Mouse (Mus musculus) kidney, embryonic 16.5 days (tissue): ENCODE results near the gene Olfr95. TPM values are rescaled to one million over a fixed set of nuclear protein-coding genes. Genes with fewer than 3 reads are reported as not detected.

ENCODE experiments used
- ATAC-seq: fragments of 200-750 bp; cut with Nextera tagmentation; 2 replicates; pipeline ENCODE4 v1.8.0; 2017; ENCODE audit warnings: moderate TSS enrichment; ENCODE audit not compliant: low FRiP score, low TSS enrichment
- H3K27ac ChIP-seq: fragments of 300-500 bp; sonication (generic); 2 replicates; pipeline ENCODE4 v1.5.1; 2014; ENCODE audit warnings: low read length
- H3K27me3 ChIP-seq: fragments of 300-500 bp; sonication (generic); 2 replicates; pipeline ENCODE4 v1.6.1; 2014; ENCODE audit warnings: low read length, control low read depth, mixed read lengths; ENCODE audit not compliant: insufficient read depth
- H3K36me3 ChIP-seq: fragments of 300-500 bp; sonication (generic); 2 replicates; pipeline ENCODE4 v1.6.1; 2014; ENCODE audit warnings: low read length, control low read depth, mixed read lengths; ENCODE audit not compliant: insufficient read depth
- H3K4me1 ChIP-seq: fragments of 300-500 bp; sonication (generic); 2 replicates; pipeline ENCODE4 v1.6.1; 2014; ENCODE audit warnings: low read length, control low read depth, mixed read lengths; ENCODE audit not compliant: insufficient read depth
- H3K4me2 ChIP-seq: fragments of 300-500 bp; sonication (generic); replicated peaks from 2 replicates; pipeline ENCODE4 v1.6.1; 2014; ENCODE audit warnings: low read depth, low read length
- H3K4me3 ChIP-seq: fragments of 300-500 bp; sonication (generic); 2 replicates; pipeline ENCODE4 v1.5.1; 2014; ENCODE audit warnings: mild to moderate bottlenecking, low read length
- H3K9ac ChIP-seq: fragments of 300-500 bp; sonication (generic); replicated peaks from 2 replicates; pipeline ENCODE4 v1.6.1; 2014; ENCODE audit warnings: low read length
- H3K9me3 ChIP-seq: fragments of 300-500 bp; sonication (generic); 2 replicates; pipeline ENCODE4 v1.6.1; 2016; ENCODE audit warnings: low read length, control low read depth
- polyA plus RNA-seq: library from polyadenylated mRNA; unstranded; fragments of >200 nt; fragmentation: Nextera tagmentation; extraction: Ambion mirVana; gene quantifications from 2 replicates; pipeline ENCODE4 v1.2.1, GENCODE M21; 2015

The Olfr95 gene
- polyA plus RNA-seq, 1 experiment from 2014 or later: not detected

DNA sequence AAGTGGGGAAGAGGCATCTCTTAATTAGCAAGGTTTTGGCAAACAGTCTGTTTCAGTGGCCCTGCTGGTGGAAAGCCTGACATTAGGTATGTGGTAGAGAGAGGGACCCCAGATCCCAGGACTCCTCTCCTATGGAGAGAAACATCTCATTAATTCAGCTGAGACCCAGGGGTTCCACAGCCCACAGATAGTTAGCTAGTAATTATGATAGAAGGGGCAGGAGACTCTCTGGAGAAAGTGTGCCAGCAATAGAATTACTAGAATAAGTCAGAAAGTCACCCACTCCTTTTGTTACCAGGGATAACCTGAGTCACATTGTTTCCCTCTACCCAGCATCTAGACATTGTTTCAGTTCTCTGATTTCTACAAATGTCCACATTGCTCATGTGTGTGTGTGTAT, 51.5 kb downstream of the Olfr95 start, which contains the start of gene Olfr93:
TSS of gene Olfr93 (minus strand) at position 101 of the 400 bp plus-strand sequence.
- Histone ChIP-seq H3K36me3 (no peaks in the 10 kb centered on the region), H3K4me2 (no peak within 1 kb of the TSS), H3K9ac (no peak within 1 kb of the TSS), H3K27me3 (no peaks in the 10 kb centered on the region), H3K9me3 (no peaks in the 10 kb centered on the region), H3K27ac (no peak within 1 kb of the TSS), H3K4me3 (no peak within 1 kb of the TSS), H3K4me1 (no peaks in the 10 kb centered on the region)
- ATAC-seq: no peak

Other genes with a start within 250 kb of the Olfr95 start
- not detected in 2 replicates for gene 2410137M14Rik, start 231.9 kb downstream of the Olfr95 start, polyA plus RNA-seq
- gene H2-M5, start 223.6 kb downstream of the Olfr95 start, polyA plus RNA-seq: 0.44 and 0.57 TPM in 2 replicates
- 64.5 and 66.7 TPM in 2 replicates for gene Zfp57, start 212.0 kb downstream of the Olfr95 start, polyA plus RNA-seq
- 0.09 and 0.13 TPM in 2 replicates for gene Mog, start 189.7 kb downstream of the Olfr95 start, polyA plus RNA-seq
- 5.6 and 7.7 TPM in 2 replicates for gene Gabbr1, start 167.2 kb downstream of the Olfr95 start, polyA plus RNA-seq
- gene Olfr90, start 124.6 kb downstream of the Olfr95 start, polyA plus RNA-seq: not detected in 2 replicates
- not detected in 2 replicates for gene Olfr91, start 114.8 kb downstream of the Olfr95 start, polyA plus RNA-seq
- gene Olfr92, start 93.0 kb downstream of the Olfr95 start, polyA plus RNA-seq: not detected in 2 replicates
- gene Olfr93, start 51.6 kb downstream of the Olfr95 start, polyA plus RNA-seq: not detected in 2 replicates
- gene Ubd, start 19.2 kb downstream of the Olfr95 start, polyA plus RNA-seq: not detected in 2 replicates
- not detected in 2 replicates for gene Olfr94, start 12.1 kb downstream of the Olfr95 start, polyA plus RNA-seq
- not detected in 2 replicates for gene Olfr96, start 7.0 kb upstream of the Olfr95 start, polyA plus RNA-seq
- not detected in 2 replicates for gene Olfr97, start 24.2 kb upstream of the Olfr95 start, polyA plus RNA-seq
- not detected in 2 replicates for gene Olfr98, start 50.6 kb upstream of the Olfr95 start, polyA plus RNA-seq
- gene H2-M3, start 57.1 kb upstream of the Olfr95 start, polyA plus RNA-seq: 1.5 TPM in 2 replicates
- not detected in 2 replicates for gene Olfr99, start 70.3 kb upstream of the Olfr95 start, polyA plus RNA-seq
- gene Olfr101, start 91.2 kb upstream of the Olfr95 start, polyA plus RNA-seq: not detected in 2 replicates
- not detected in 2 replicates for gene Olfr102, start 103.9 kb upstream of the Olfr95 start, polyA plus RNA-seq
- not detected in 2 replicates for gene Olfr103, start 126.6 kb upstream of the Olfr95 start, polyA plus RNA-seq
- gene Olfr104-ps, start 146.5 kb upstream of the Olfr95 start, polyA plus RNA-seq: not detected in 2 replicates
- not detected in 2 replicates for gene Olfr105-ps, start 165.9 kb upstream of the Olfr95 start, polyA plus RNA-seq
- not detected in 2 replicates for gene Olfr106-ps, start 177.3 kb upstream of the Olfr95 start, polyA plus RNA-seq
- not detected in 2 replicates for gene Olfr107, start 186.1 kb upstream of the Olfr95 start, polyA plus RNA-seq
- not detected in 2 replicates for gene Olfr108, start 232.4 kb upstream of the Olfr95 start, polyA plus RNA-seq
- not detected in 2 replicates for gene Olfr109, start 245.8 kb upstream of the Olfr95 start, polyA plus RNA-seq